Mouse (Mus musculus) retina, postnatal 1 day (tissue): ENCODE measurements around the gene Svs5.

Experiments
- DNase-seq: peaks from one replicate; pipeline ENCODE4 v3.0.0-alpha.2; 2012

The Svs5 gene

GRCm38 (mm10) chr2:164381726-164382125 lies 49.2 kb downstream of the Svs5 start:
- no peak for DNase-seq

GRCm38 (mm10) chr2:164382971-164383370 lies 50.4 kb downstream of the Svs5 start:
- DNase-seq = no peak
